Mouse (Mus musculus) thymus, postnatal 0 days (tissue): ENCODE measurements around the gene Abat. TPM values are rescaled to one million over a fixed set of nuclear protein-coding genes. Genes with fewer than 3 reads are reported as not detected.

Experiments used
- DNase-seq: peaks from one replicate; pipeline ENCODE4 v3.0.0-alpha.2; 2015; ENCODE audit warnings: low spot score
- polyA plus RNA-seq: library from polyadenylated mRNA; unstranded; fragments of >200 nt; fragmentation: Nextera tagmentation; extraction: Ambion mirVana; gene quantifications from 2 replicates; pipeline ENCODE4 v1.2.1, GENCODE M21; 2015

The Abat gene
- polyA plus RNA-seq, 1 experiment from 2014 or later, result 9.3 TPM

GRCm38 (mm10) chr16:8573041-8573440 lies 59.8 kb downstream of the Abat start:
- DNase-seq, result no peak

- no peak for DNase-seq
These were observed 60.5 kb downstream of the Abat start for GRCm38 (mm10) chr16:8573751-8574150.

GRCm38 (mm10) chr16:8574316-8574715 lies 61.1 kb downstream of the Abat start:
- no peak for DNase-seq

GRCm38 (mm10) chr16:8576111-8576510 lies 62.9 kb downstream of the Abat start:
- no peak for DNase-seq

GRCm38 (mm10) chr16:8576901-8577300 lies 63.7 kb downstream of the Abat start:
- no peak for DNase-seq

GRCm38 (mm10) chr16:8578326-8578725 lies 65.1 kb downstream of the Abat start:
- DNase-seq, result no peak

GRCm38 (mm10) chr16:8579546-8579945 lies 66.3 kb downstream of the Abat start:
- DNase-seq, result peak; percentile 80

GRCm38 (mm10) chr16:8581661-8582239 lies 68.5 kb downstream of the Abat start:
- DNase-seq, result no peak

GRCm38 (mm10) chr16:8582579-8583295 lies 69.5 kb downstream of the Abat start:
- no peak for DNase-seq

- no peak for DNase-seq
These were observed 71.0 kb downstream of the Abat start for GRCm38 (mm10) chr16:8584248-8584647.

GRCm38 (mm10) chr16:8585056-8585455 lies 71.8 kb downstream of the Abat start:
- DNase-seq, result no peak

GRCm38 (mm10) chr16:8595411-8595810 lies 82.2 kb downstream of the Abat start:
- no peak for DNase-seq

- no peak for DNase-seq
These were observed 83.1 kb downstream of the Abat start for GRCm38 (mm10) chr16:8596336-8596735.

- no peak for DNase-seq
These were observed 84.3 kb downstream of the Abat start for GRCm38 (mm10) chr16:8597516-8597915.

GRCm38 (mm10) chr16:8603789-8604188 lies 90.6 kb downstream of the Abat start:
- DNase-seq, result no peak

- DNase-seq, result peak; percentile 78
These were observed 97.2 kb downstream of the Abat start for GRCm38 (mm10) chr16:8610397-8610796.

GRCm38 (mm10) chr16:8612214-8613005 lies 99.2 kb downstream of the Abat start:
- DNase-seq, result no peak

GRCm38 (mm10) chr16:8613039-8613438 lies 99.8 kb downstream of the Abat start:
- DNase-seq, result no peak

- no peak for DNase-seq
These were observed 100.2 kb downstream of the Abat start for GRCm38 (mm10) chr16:8613447-8613846.

- DNase-seq, result no peak
These were observed 106.6 kb downstream of the Abat start for GRCm38 (mm10) chr16:8619659-8620314.

GRCm38 (mm10) chr16:8620315-8621115 lies 107.3 kb downstream of the Abat start:
- no peak for DNase-seq
